Mouse (Mus musculus): Measurements from ENCODE around the gene Gm21812.
"Not testable (repeated sequence)": the region's sequence is repeated elsewhere in the genome, so short reads cannot be mapped to it uniquely, and the experiment has no call there.

Gm21812 gene

DNA sequence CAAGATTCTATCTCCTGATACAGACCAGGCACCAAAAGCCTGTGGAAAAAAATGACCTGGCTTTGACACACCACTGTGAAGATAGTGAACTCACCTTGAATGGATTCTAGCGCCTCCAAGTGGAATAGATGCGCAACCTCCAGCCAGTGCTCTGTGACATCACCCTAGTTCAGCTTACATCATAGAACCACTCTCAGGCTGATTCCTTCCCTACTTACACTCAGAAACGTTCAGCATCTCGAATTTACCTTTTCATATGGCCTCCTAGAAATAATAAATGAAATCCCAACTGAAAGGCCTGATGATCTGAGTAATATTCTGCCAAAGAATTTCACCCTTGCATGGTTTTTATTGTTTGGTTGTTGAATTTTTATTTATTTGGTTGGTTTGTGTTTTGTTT lies at the start of gene Gm21812:
Gene Gm21812 (minus strand): TSS at position 101 of the 400 bp plus-strand sequence.
- DNase-seq (ENCODE audit: low spot score in 2 of 2) = not testable (repeated sequence)

Measured in right cerebral cortex, postnatal 10 days (tissue).